Mouse (Mus musculus): ENCODE measurements at regions not wholly inside any gene's neighbourhood (a gene's known extent, or its start where the extent isn't known, plus 50 kb on each side); places are given as distances from the start of the nearest gene placed in this dataset.

DNA sequence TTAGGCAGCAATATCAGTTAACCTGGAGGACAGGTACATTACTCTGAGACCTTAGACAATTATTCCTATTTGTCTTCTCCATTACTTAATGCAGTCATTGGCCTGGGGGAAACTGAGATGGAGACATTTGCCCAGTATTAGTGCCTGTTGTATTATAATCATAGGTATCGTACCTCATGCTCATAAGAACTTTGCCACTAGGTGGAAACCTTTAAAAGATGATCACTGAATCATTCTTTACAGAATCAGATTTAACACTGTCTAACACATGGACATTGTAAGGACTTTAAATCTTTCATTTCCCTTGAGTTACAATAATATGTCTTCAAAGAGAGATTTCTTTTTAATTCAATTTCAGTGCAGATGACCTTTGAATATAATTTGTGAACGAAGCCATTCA is 1283.8 kb downstream of the Mat2b start:
- TF ChIP-seq CTCF (IDR thresholded peaks at IDR 0.05; ENCODE audit: low read depth) (no peak), EP300 (IDR thresholded peaks at IDR 0.05; ENCODE audit: low read depth) (no peak)
